In the genomic region with DNA sequence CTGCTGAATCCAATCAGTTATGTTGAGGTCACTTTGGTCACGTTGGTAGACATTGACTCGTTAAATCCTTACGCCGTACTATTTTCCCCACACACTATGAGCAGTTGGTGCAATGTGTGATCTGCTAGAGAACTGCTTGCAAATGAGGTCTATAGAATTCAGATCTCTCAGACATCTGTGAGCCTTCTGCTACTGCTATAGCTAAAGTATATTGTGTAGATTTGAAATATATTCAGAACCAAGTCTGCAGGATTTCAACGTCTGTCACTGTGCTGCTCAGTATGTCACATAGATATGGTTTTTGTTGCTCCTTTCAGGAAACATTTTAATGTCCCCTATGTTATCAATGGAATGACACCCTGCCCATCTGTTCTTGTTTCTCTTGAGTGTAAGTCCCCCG, we compare ENCODE assay signal across 20 mouse cellular contexts.
"Had no signal": no experiment of that assay in that cellular context is flagged by ENCODE, and none has a peak within 500 bp of the region (broad histone marks: within the 10 kb centered on the region; RNA-seq: fewer than 3 reads in every experiment).

No protein-coding gene starts in this region.

- H3K9ac ChIP-seq: limb, embryonic 12.5 days; limb, embryonic 15.5 days; liver, embryonic 14.5 days; liver, postnatal 0 days; lung, embryonic 14.5 days; midbrain, embryonic 13.5 days; neural tube, embryonic 13.5 days had no signal

- H3K4me3 ChIP-seq: layer of hippocampus, adult 2 months; left cerebral cortex, adult 2 months; limb, embryonic 12.5 days; limb, embryonic 15.5 days; midbrain, embryonic 13.5 days; neural tube, embryonic 13.5 days had no signal

- DNase-seq: kidney, postnatal 25 days; layer of hippocampus, adult 9-11 months; layer of hippocampus, postnatal 36 days; left cerebral cortex, postnatal 4 days; liver, postnatal 0 days; lung, embryonic 14.5 days; thymus, adult 18-20 months; thymus, postnatal 36 days had no signal

- ATAC-seq: liver, postnatal 0 days; lung, postnatal 0 days; midbrain, embryonic 13.5 days; midbrain, embryonic 16.5 days had no signal

- H3K27ac ChIP-seq: kidney, postnatal 0 days; layer of hippocampus, adult 2 months; left cerebral cortex, adult 2 months; limb, embryonic 12.5 days; limb, embryonic 15.5 days; liver, embryonic 14.5 days; macrophage; midbrain, embryonic 13.5 days; neural tube, embryonic 13.5 days had no signal

- H3K9me3 ChIP-seq: limb, embryonic 12.5 days; limb, embryonic 15.5 days; midbrain, embryonic 13.5 days; neural tube, embryonic 13.5 days had no signal

- H3K4me2 ChIP-seq: limb, embryonic 12.5 days; limb, embryonic 15.5 days; liver, embryonic 11.5 days; lung, embryonic 14.5 days; midbrain, embryonic 13.5 days; neural tube, embryonic 13.5 days had no signal

- H3K27me3 ChIP-seq: limb, embryonic 15.5 days; midbrain, embryonic 13.5 days; neural tube, embryonic 13.5 days had no signal

- H3K36me3 ChIP-seq: limb, embryonic 12.5 days; limb, embryonic 15.5 days; midbrain, embryonic 13.5 days; neural tube, embryonic 13.5 days had no signal
